Mouse (Mus musculus) spleen, adult 2 months (tissue): ENCODE measurements around the gene Exog. TPM values are rescaled to one million over a fixed set of nuclear protein-coding genes. Genes with fewer than 3 reads are reported as not detected.

Experiments
- DNase-seq, 2 experiments: peaks; one replicate each; pipeline versions ENCODE4 v3.0.0 to v3.0.0-alpha.2; 2012 to 2021; ENCODE audit warnings: low spot score in 2 of 2, low read depth in 1 of 2
- H3K27ac ChIP-seq: fragments of 200-500 bp; 2 replicates; pipeline ENCODE4 v1.5.1; 2012; ENCODE audit warnings: low read length, inconsistent platforms; ENCODE audit not compliant: insufficient read depth
- H3K27me3 ChIP-seq: fragments of 200-500 bp; 2 replicates; pipeline ENCODE4 v1.6.1; 2012; ENCODE audit warnings: mild to moderate bottlenecking, moderate library complexity, low read length, inconsistent platforms; ENCODE audit not compliant: control insufficient read depth, insufficient read depth
- H3K36me3 ChIP-seq: fragments of 200-500 bp; 2 replicates; pipeline ENCODE4 v1.6.1; 2012; ENCODE audit warnings: mild to moderate bottlenecking, low read length, inconsistent platforms; ENCODE audit not compliant: control insufficient read depth, insufficient read depth
- H3K4me1 ChIP-seq: fragments of 200-500 bp; 2 replicates; pipeline ENCODE4 v1.6.1; 2011; ENCODE audit warnings: inconsistent platforms; ENCODE audit not compliant: control insufficient read depth, insufficient read depth, insufficient read length
- H3K4me3 ChIP-seq: fragments of 200-500 bp; 2 replicates; pipeline ENCODE4 v1.5.1; 2011; ENCODE audit warnings: mild to moderate bottlenecking, inconsistent platforms; ENCODE audit not compliant: insufficient read depth, insufficient read length; ENCODE audit errors: extremely low read depth
- CTCF ChIP-seq: fragments of 200-500 bp; IDR thresholded peaks from 2 replicates; pipeline ENCODE4 v1.5.1; 2011; ENCODE audit warnings: mild to moderate bottlenecking, inconsistent platforms; ENCODE audit not compliant: insufficient read depth, insufficient read length, insufficient replicate concordance; ENCODE audit errors: extremely low read depth
- POLR2A ChIP-seq: fragments of 200-500 bp; IDR thresholded peaks from 2 replicates; pipeline ENCODE4 v1.6.1; 2011; ENCODE audit warnings: low read depth, low read length, inconsistent platforms
- WGBS: fragments of 180-500 bp; shearing (Covaris S2); methylation state at CpG from one replicate; pipeline ENCODE4 v1.1.7; 2018; 5-methylcytosine and 5-hydroxymethylcytosine counted together
- polyA plus RNA-seq: library from polyadenylated mRNA; depleted of rRNA; stranded (reverse); fragments of >200 nt; gene quantifications from 2 replicates; pipeline ENCODE4 v1.2.3, GENCODE M21; 2012

The Exog gene
- polyA plus RNA-seq, 1 experiment, result 2.2 TPM

DNA sequence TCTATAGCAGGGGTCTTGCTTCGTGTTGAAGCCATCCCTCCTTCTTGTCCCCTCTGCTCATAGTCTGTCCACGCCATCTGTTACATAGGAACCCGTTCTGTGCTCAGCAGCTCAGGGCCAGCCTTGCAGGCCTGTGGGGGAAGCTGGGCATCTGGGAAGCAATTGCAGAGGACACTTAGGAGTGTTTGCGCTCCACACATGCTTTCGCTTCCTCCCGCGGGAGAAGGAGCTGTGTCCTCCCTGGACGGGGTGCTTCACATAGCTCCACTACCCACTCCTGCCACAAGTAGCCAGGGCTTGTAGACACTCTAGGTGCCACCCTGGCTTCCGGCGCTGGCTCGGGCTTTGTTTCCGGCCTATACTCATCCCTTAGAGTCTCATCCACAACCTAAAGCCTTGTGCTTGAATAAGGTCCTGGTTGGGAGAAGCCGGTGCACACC is 18.7 kb upstream of the Exog start:
- no peak for TF ChIP-seq POLR2A
- no peaks in the 10 kb centered on the region for H3K27me3 ChIP-seq
- H3K4me1 ChIP-seq, result no peaks in the 10 kb centered on the region
- no peak overlapping the region for H3K27ac ChIP-seq
- no peak overlapping the region for H3K4me3 ChIP-seq
- 91% methylated on average over 13 of the region's 13 CpGs for WGBS
- no peak for DNase-seq
- H3K36me3 ChIP-seq, result no peaks in the 10 kb centered on the region

DNA sequence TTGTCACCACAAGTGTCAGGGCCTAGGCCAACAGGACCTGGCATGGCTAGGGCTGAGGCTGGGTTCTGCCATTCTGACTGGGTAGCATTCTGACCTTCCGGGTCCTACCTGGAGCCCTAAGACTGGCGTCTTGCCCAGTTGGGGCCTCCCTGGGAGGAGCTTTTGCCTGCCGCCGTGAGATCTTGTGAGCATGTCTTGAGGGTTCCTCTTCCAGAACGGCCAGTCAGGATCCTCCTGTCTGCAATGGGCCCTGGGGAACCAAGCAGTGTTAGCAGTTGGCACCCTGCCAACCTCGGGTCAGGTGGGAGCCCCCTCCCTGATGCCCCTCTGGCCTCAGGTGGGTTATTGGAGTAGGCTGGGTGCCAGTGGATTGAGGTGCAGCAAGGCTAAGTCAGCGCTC is 18.3 kb upstream of the Exog start:
- H3K27me3 ChIP-seq, result no peaks in the 10 kb centered on the region
- no peaks in the 10 kb centered on the region for H3K4me1 ChIP-seq
- 64% methylated on average over 7 of the region's 7 CpGs for whole genome bisulfite sequencing
- no peak for DNase-seq
- no peak overlapping the region for H3K27ac ChIP-seq
- no peaks in the 10 kb centered on the region for H3K36me3 ChIP-seq
- TF ChIP-seq CTCF (no peak), POLR2A (no peak)
- H3K4me3 ChIP-seq, result no peak overlapping the region

DNA sequence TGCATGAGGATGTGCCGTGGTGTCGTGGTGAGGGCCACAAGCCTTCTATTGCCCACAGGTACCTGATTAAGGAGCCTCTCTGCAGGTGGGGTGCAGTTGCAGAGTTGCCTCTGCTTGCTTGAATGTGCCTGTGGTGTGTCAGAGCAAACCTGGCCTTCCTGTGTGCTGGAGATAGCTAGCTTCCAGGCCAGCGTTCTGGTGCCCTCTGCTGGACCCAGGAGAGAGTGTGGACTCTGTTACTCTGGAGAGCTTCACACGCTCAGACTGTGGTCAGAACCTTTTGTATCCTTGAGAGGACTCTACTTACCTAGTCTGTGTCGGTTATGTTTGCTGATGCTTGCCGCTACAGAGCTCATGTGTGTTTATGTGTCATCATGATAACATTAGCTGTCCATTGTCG is 14.4 kb upstream of the Exog start:
- Histone ChIP-seq H3K4me3 (no peak overlapping the region), H3K36me3 (no peaks in the 10 kb centered on the region), H3K27ac (no peak overlapping the region), H3K27me3 (no peaks in the 10 kb centered on the region), H3K4me1 (no peaks in the 10 kb centered on the region)
- peak; percentile 9 to 46 for DNase-seq
- WGBS, result 52% methylated on average over 7 of the region's 7 CpGs
- TF ChIP-seq CTCF (peak; percentile 56; the same call in 1 of the 2 replicates), POLR2A (no peak)

DNA sequence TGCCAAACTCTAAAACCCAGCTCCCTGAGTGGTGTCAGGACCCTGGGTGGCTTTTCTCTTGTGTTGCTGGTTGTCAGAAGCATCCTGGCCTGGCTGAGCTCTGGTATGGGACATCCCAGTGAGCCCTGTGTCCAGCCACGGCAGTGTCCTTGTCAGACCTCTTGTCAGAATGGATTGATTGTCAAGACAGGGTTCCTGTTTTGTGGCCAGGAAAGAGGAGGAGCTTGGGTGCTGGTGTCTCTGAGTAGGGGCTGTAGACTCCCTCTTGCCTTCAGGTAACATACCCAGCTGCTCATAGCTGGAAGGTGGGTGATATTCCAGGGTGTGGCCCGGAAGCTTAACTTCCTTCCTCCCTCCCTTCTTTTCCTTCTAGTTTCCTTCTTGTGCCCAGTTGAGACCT is 8.9 kb upstream of the Exog start:
- H3K4me3 ChIP-seq, result no peak overlapping the region
- whole genome bisulfite sequencing, result 50% methylated on average over 2 of the region's 2 CpGs
- H3K4me1 ChIP-seq, result no peaks in the 10 kb centered on the region
- DNase-seq, result no peak
- no peaks in the 10 kb centered on the region for H3K36me3 ChIP-seq
- H3K27me3 ChIP-seq, result no peaks in the 10 kb centered on the region
- no peak overlapping the region for H3K27ac ChIP-seq
- TF ChIP-seq POLR2A, result no peak
- TF ChIP-seq CTCF, result no peak

DNA sequence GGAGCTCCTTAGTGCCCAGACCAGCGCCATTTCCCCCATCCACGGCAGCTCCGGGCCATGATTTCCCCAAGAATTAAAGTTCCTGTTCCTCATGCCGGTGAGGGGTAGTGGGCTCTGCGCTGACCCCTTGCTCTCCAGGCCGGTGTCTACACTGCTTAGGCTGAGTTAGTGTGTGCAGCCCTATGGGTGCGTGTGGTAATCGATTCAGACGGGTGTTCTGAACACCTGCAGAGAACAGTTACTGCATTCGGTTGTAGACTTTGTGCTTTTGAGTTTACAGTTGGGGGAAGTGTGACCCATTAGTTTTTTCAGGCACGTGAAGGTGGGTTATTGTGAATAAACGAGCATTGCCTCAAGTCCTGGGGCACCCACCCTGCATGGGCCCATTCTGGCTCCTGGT is 6.7 kb upstream of the Exog start:
- H3K27ac ChIP-seq, result no peak overlapping the region
- H3K36me3 ChIP-seq, result no peaks in the 10 kb centered on the region
- TF ChIP-seq POLR2A (no peak), CTCF (no peak)
- no peaks in the 10 kb centered on the region for H3K27me3 ChIP-seq
- H3K4me1 ChIP-seq, result no peaks in the 10 kb centered on the region
- no peak for DNase-seq
- WGBS, result 94% methylated on average over 12 of the region's 12 CpGs
- H3K4me3 ChIP-seq, result no peak overlapping the region

DNA sequence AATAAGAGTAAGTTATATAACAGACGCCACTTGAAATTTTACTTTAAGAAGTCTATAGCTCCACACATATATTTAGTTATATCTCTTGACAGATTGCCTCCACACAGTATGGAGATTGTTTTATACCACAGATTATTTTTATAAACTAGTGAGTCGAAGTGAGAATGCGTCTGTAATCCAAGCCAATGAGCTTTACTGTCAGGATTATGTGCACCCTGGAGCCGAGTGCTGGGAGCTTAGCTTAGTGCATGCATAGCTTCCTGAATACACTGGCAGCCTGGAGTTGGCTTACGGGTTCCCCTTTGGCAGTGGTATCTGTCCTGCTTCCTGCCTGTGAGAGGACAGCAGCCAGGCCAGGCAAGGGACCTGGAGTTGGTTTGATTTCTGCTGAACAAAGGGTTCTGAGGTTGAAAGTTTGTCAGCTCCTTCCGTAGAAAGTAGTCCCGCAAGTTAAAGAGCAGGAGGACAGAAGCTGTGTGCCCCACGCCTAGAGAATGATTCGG is 6.2 kb upstream of the Exog start:
- Histone ChIP-seq H3K27ac (no peak overlapping the region), H3K4me3 (no peak overlapping the region), H3K4me1 (no peaks in the 10 kb centered on the region), H3K36me3 (no peaks in the 10 kb centered on the region), H3K27me3 (no peaks in the 10 kb centered on the region)
- no peak for TF ChIP-seq CTCF
- no peak for TF ChIP-seq POLR2A
- no peak for DNase-seq
- 87% methylated on average over 9 of the region's 9 CpGs for WGBS

DNA sequence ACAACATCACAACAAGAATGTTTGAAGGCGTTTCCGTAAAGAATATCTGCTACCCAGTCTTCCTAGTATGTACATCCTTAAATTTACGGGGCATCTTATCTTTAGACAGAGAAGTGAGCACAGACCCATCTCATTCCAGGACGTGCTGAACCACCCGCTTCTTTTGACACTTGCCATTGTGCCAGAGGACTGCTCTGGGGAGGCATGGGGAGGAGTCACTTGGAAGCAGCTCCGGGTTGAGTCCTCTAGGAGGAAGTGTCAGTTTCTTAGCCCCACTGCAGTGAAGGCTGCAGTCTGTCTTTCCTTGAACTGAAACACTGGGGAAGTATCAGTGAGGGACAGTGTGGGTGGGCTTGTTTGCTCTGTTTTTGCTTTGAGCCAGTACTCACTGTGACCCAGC is 994 bp downstream of the Exog start:
- DNase-seq, result no peak
- Histone ChIP-seq H3K4me1 (peaks cover 5% of the 10 kb centered on the region; the same call in 1 of the 2 replicates), H3K4me3 (peak overlapping the region; percentile 4; the same call in 1 of the 2 replicates), H3K27ac (no peak overlapping the region), H3K27me3 (no peaks in the 10 kb centered on the region), H3K36me3 (peaks cover 16% of the 10 kb centered on the region)
- TF ChIP-seq POLR2A (no peak), CTCF (no peak)
- WGBS, result 8% methylated on average over 6 of the region's 6 CpGs
